Mouse (Mus musculus) brain, adult 2 months (tissue): ENCODE data around the gene Chst12.

Experiments used
- DNase-seq: peaks from one replicate; pipeline ENCODE4 v3.0.0; 2011; ENCODE audit warnings: low read depth, low spot score

Gene Chst12

DNA sequence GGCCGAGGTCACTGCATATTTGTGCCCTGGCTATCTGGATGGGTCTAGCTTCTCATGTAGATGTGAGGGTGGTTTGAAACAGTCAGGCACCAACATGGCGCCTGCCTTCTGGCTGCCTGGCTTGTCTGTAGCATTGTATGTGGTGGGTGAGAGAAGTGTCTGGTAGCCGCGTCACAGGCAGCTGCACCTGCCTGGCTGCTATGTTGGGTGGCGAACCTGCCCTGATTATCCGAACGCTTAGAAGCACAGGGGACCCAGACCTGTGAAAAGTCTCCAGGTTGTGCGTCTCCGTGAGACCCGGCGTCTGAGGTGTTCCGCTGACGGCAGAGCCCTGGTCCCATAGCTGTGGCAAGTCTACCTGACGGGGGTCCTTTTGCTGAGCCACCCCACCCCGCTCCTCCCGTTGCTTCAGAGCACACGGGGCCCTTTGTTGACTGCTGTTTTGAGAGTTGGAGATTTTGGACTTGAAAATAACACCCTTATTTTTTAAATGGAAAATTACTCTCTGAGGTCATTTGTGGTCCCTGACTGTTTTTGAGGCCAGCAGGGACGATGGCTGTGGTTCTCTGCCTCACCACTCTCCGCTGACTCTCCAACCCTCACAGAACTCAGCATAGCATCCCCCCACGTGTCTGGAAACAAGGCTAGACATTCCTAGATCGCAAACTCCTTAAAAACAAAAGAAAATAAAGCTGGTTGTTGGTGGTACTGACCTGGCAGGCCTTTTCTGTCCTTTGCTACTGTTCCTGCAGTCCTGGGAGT is 12.0 kb downstream of the Chst12 start:
- no peak for DNase-seq

DNA sequence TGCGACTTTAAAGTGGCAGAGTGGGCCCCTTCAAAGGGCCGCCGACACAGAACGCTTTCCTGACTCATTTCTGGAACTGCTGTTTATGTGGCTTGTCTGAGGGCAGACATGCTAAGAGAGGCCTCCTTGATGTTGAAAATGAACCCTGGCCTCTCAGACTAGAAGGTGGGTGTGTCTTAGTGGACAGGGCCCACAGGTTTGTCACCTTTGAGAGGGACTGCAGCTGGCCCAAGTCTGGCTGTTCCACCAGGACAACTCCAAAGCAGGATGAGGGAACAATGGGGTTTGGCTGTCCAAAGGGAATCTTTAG is 12.5 kb downstream of the Chst12 start:
- no peak for DNase-seq

DNA sequence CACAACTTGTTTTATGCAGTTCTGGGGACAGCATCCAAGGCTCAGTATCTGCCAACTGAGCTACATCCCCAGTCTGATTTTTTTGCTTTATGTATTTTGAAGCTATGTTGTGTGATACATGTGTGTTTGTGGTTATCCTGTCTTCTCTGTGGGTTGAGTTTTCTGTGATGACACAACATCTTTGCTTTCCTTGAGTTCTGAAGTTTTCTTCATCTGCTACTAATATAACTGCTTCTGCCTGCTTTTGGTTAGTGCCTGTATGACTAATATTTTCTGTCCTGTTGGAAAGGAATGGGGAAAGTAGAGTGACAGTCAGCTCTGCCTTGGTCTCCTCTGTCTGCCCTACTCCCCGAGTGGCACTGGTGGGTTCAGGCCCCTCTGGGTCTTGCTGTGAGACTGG is 15.8 kb downstream of the Chst12 start:
- DNase-seq, result no peak

DNA sequence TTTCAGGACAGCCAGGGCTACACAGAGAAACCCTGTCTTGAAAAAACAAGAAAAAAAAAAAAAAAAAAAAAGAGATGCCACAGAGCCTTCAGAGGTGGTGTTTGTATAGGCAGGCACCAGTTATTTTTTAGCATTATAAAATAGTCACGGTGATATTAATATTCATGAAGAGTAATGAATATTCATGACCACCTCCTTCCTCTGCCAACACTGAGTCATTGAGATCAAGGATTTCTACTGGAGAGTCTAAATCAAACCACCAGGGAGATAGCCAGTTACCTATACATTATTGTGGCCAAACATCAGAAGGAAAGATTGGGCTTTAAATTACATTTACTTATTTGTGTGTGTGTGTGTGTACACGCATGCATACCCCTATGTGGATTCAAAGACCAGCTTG is 21.4 kb downstream of the Chst12 start:
- DNase-seq, result no peak

DNA sequence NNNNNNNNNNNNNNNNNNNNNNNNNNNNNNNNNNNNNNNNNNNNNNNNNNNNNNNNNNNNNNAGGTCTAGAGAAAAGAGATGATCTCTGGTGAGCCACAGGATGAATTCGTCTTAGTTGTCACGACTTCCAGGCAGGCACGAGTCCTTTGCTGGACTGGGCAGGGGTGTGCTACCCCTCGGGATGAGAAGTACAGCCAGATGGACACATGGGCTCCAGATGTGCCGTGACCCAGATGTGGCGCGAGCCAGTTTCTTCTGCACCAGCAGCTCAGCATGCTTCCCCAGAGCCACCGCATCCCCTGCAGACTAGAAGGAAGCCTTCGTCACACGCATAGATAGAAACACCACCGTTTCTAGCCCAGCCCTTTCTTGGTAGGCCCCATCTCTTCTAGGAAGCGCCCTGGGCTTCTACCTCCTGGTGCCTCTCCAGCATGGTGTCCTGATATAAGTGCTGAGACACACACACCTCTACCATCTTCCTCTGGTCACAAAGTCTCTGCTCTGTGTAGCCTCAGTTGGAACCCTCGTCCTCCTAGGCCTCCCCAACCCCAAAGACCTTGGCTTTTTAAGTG is 32.8 kb downstream of the Chst12 start:
- DNase-seq, result no peak

DNA sequence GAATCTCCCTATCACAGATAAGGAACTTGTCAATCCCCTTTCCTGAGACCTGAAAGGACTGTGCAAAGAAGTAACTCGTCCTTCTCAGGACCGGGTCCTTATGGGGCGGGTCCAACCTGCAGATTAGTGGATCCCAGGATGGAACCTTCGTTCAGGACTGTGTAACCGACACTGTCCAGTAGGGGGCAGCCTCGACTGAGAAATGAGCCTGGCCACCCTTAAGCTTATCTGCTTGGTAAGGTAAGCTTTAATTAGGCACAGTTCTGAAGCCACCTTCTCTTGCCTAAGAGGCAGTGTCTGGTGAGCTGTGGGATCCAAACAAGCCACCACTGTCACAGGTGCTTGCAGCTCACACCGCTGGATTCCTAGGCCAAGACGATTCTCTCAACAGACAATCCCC is 34.8 kb downstream of the Chst12 start:
- peak; percentile 70 for DNase-seq

DNA sequence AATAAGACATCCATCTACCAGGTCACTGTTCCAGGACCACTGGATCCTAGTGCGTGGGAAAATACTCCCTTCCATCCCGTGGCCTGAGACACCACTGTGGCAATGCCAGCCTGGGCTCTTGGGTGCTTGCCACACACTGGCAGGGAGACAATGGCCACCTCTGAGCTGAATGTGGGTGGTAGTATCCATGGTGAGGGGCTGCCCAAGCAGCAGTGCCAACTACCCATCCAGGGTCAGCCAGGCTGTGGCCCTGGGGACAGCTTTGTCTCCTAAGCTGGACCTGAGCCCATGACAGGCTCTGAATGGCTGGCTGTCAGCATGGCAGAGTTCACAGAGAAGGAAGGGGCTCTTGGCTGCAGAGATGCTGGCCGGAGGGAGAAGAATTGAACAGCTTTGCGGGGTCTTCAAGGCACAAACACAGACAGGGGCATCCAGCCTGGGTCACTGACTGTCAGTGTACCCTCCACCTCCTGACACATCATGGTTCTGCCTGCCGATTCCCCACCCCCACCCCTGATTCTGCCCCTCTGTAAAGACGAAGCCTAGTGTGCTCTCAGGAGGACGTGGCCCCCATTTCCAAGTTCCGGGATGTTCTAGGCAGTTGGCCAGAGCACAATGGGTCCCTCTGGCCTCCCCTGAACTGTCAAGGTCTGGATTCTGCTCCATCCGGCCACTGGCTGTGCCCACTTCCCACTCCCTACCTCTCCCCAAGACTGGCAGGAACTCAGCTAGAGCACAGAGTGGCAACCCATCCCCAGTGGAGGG is 37.6 kb downstream of the Chst12 start:
- DNase-seq, result peak; percentile 71

DNA sequence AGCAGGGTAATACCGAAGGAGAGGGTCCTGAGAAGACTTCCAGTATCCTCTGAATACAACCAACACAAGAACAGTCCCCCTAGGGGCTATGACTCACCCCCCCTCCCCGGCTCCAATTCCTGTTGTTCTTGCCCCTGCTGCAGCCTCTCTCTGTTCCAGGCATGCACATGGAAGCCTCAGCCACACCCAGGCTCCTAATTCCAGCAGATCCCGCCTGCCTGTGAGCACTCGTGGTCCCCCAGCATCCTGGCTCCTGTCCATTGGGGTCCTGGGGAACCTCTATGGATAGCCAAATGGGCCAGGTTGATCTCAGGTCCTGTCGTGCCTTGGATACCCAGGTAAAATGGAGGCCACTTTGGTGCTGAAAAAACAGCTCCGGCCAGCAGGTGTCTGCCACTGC is 40.3 kb downstream of the Chst12 start:
- DNase-seq, result no peak

DNA sequence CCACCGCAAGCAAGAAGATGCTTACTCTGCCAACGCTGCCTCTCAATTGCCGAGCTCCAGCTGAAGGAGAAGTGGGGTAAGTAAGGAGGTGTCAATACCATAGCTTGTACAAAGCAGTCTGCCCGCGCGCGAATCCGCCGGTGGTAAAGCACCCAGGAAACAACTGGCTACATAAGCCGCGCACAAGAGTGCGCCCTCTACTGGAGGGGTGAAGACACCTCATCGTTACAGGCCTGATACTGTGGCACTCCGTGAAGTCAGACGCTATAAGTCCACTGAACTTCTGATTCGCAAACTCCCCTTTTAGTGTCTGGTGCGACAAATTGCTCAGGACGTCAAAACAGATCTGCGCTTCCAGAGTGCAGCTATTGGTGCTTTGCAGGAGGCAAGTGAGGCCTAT is 41.0 kb downstream of the Chst12 start:
- no peak for DNase-seq

DNA sequence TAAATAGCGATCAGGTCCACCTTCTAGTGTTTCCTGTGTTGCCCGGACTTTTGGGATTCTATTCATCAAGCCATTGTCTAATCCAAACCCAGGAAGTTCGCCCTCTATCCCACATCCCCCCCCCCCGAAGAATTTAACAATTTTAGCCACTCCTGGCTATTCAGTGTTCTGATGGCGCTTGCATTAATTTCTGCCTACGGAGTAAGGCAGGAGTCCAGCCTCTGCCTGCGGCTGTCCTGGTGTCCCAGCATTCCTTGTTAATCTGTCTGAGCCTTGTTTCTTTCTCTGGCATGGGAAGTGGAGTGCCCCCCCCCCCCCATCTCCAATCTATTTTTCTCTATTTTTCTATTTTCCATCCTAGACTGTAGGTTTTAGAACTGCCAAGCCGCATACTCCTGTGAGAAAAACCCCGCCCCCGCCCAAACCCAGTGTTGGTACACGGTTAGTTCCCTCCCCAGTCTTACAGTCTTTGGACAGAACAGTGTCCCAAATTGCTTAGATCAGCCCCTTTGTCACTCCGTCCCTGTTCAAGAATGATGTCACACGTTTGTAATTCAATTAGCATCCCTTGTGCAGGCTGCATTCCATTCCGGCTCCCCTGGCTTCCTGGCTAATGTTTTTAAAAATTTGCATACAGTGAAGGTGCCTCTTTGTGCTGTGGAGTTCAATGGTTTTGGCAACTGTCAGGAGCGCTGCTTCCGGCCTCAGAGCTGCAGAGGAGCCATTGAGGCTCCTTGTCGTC is 44.1 kb downstream of the Chst12 start:
- DNase-seq, result peak; percentile 52

DNA sequence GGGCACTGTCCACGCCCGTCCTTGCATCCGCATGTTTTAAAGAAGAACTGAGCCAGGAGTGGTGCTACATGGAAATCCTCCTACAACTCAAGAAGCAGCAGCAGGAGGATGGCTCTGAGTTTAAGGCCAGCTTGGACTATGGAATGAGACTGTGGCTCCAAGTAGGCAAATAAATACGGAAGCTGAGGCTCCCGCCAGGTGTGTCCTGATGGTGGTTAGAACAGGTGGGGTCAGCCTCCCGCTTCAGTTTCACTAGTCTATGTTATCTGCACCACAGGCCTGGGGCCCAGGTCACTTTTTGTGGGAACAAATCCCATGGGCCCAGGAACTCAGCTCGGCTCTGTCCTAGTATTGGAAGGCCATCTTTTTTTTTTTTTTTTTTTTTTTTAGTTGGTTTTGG is 48.4 kb downstream of the Chst12 start:
- no peak for DNase-seq

DNA sequence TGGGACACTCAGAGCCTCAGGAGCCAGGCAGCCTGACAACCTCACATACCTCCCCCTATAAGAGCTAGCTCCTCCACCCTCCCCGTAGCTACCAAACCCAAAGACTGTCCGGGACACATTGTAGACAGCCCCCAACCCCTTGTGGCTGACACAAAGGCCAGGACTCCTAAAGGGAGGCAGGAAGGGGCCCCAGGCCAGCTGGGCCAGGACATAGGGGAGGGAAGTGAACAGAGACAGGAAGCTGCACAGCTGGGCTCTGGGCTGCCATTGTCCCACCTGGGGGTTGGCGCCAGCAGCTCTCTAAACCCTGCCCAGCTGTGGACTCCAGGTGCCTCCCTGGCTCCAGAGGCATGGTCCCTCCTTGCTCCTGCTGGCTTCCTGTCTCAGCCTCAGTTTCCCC is 51.5 kb downstream of the Chst12 start:
- DNase-seq, result no peak

DNA sequence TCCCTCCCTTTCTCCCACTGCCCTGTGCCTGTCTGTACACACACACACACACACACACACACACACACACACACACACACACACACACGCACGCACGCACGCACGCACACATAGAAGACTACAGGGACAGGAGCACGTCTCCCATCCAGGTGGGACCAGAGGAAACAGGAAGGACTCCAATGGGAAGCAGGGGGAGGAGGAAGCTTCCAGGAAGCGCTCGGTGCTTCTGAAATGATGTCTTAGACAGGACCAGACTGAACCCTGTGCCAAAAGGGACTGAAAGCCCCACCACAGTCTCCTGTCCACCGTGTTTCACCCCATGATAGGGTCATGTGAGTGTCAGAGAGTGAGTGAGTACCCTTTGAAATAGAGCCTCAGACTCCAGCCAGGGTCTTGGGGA is 57.3 kb downstream of the Chst12 start:
- DNase-seq, result no peak

DNA sequence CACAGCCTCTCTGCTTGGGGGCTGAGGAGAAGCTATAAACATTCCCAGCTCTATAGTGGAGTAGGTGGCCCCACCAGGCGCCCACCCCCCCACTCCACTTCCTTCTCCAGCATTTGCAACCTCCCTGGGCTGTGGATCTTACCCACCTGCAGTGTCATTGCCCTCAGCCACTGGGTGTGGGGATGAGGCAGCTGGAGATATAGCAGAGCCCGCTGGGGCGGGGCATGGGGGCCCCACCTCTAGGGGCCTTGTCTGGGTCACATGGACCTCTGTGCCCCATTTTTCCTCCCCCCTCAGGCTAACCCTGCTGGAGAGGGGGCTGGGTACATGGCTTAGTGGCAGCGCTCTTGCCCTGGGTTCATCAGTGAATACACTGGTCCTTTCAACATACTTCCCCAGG is 59.5 kb downstream of the Chst12 start, which contains the start of gene Grifin:
Grifin (minus strand) TSS at position 176 of the 400 bp plus-strand sequence.
- no peak for DNase-seq

DNA sequence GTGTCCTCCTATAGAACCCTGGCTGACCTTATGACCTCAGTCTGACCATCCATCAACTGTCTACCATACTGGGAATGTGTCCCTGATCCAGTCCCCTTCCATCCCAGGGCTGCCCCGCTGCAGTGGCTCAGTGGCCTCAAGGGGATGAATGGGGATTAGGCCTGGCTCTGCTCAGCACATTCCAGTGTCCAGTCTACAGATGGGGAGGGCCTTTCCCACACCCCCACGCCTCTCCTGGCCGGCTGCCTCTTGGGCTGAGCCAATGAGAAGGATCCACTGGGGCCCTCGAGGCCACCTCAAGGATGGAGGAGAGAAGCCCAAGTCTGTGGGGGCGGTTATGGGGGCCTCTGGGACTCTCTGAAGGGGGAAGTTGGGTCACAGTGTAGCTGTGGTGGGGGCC is 60.1 kb downstream of the Chst12 start:
- DNase-seq, result no peak

DNA sequence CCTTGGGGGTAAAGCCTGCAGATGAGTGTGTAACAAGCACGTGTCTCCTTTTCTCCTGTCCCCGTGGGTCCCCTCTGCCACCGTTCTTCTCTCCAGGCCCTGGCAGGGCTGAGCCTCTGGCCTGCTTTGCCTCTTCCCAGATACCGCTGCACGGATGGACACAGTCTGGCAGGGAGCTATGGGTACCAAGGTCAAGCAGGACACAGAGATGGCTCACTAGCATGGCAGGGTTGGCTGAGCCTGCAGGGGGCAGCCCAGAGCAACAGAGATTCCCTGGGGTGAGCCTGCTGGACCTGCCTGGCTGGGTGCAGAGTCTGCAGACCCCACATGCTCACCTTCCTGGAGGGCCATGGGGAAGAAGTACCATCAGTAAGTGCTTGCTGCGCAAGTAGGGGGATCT is 60.5 kb downstream of the Chst12 start:
- DNase-seq, result peak; percentile 20

DNA sequence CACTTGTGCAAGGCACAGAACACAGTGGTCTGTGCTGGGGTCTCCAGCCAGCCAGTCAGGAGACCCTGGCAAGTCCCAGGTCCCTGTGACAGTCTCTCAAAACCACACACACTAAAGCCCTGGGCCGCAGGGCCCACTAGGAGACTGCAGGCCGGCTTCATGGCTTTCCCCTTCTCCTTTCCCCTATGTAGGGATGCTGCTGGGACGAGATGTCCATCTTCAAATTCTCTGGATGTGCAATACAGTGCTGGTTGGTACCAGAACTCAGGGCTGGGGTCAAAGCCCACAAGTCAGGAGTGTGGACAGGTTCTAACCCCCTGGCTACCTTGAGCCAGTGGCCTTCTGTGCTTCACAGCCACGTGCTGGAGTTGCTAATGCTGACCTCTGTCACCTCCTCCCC is 60.9 kb downstream of the Chst12 start:
- no peak for DNase-seq

DNA sequence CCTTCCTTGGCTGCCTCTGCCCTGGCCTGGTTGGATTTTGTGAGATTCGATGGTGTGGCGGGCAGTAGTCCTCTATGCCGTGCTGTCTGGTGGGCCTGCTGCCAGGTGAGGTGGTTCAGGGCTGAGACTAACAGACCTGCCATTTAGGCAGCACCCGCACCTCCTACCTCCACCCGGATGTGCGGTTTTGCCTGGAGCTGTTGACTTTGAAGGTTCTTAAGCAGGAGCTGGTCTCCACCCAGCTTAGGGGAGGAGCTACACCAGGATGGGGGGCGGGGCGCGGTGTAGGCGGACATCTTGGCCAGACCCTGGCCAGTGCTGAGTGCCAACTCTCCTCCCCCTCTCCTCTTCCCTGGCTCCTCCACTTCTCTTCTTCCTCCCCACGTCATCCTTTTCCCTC is 62.0 kb downstream of the Chst12 start:
- DNase-seq, result peak; percentile 20

DNA sequence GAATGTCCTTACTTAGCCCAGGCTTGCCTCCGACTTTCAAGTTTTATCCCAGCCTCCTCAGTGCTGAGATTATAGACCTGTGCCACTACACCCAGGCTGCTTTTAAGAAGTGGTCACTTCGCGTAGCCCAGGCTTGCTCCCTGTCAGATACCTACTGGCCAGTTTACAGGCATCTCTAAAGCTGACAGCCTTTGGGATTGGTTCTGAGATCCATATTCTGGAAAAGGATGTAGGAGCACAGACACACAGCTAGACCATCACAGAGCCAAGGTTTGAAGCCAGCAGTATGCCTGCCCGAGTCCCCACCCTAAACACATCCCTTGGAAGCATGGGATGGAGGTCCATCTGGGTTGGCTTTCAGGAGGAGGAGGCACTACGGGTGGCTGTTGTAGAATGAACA is 62.4 kb downstream of the Chst12 start:
- no peak for DNase-seq

DNA sequence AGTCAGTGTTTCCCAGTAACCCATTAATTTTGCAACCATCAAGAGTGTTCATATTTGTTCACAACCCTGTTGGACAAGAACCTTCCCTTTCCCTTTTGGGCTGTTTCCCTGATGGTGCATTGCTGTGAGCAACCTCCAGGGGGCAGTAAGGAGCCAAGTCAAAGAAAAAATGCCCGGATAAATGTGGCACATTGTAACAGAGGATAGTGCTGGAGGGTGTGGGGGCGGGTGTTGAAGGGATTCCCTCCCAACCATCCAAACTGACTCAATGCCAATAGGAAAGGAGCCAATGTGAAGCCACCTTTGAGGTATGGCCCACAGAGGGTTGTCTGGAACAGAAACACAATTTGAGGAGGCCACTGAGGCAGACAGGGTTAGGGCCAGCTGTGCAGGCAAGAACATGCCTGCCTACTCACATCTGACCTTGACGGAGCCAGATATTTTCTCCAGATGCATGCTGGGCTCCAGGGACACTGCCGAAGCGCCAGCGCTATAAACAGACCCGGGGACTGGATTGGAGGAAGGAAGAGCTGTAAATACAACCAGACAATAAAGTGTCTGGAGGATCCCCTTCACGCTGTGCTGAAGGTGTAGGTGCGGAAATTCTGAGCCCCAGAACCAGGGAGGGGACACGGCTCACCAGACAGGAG is 63.1 kb downstream of the Chst12 start:
- peak; percentile 68 for DNase-seq

DNA sequence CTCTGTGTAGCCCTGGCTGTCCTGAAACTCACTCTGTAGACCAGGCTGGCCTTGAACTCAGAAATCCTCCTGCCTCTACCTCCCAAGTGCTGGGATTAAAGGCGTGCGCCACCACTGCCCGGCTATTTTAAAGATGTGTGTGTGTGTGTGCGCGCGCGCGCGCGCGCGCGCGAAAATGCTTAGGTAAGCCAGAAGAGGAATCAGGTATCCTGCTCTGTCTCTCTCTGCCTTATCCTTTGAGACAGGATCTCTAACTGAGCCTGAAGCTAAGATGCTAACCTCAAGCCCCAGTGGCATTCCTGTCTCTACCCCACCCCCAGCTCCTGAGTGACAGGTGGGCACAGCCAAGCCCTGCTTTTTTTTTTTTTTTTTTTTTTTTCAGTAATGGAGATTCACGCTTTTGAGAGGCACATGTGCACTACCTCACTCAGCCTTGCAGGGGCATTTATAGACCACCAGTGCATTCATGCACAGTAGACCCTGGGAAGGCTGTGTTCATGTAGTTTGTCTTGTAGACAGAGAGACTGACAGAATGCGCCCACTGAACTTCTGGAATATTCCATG is 63.8 kb downstream of the Chst12 start:
- no peak for DNase-seq
